Mouse (Mus musculus): Measurements from ENCODE around the gene Fam114a1.

Fam114a1 gene

GRCm38 (mm10) chr5:65057596-65057995 lies 87.7 kb downstream of the Fam114a1 start:
- in situ Hi-C loops (cut with MboI), result no loop called here

GRCm38 (mm10) chr5:65059806-65060205 lies 89.9 kb downstream of the Fam114a1 start:
- in situ Hi-C loops (cut with MboI), result no loop called here

- in situ Hi-C loops (cut with MboI), result no loop called here
These were observed 92.4 kb downstream of the Fam114a1 start for GRCm38 (mm10) chr5:65062236-65062635.

GRCm38 (mm10) chr5:65063266-65063665 lies 93.4 kb downstream of the Fam114a1 start:
- in situ Hi-C loops (cut with MboI), result no loop called here

GRCm38 (mm10) chr5:65068166-65068565 lies 98.3 kb downstream of the Fam114a1 start:
- in situ Hi-C loops (cut with MboI), result no loop called here

GRCm38 (mm10) chr5:65069872-65070271 lies 100.0 kb downstream of the Fam114a1 start:
- in situ Hi-C loops (cut with MboI), result no loop called here

- in situ Hi-C loops (cut with MboI), result no loop called here
These were observed 101.8 kb downstream of the Fam114a1 start for GRCm38 (mm10) chr5:65071689-65072118.

GRCm38 (mm10) chr5:65073247-65073646 lies 103.4 kb downstream of the Fam114a1 start:
- in situ Hi-C loops (cut with MboI), result no loop called here

GRCm38 (mm10) chr5:65074693-65075092 lies 104.8 kb downstream of the Fam114a1 start:
- in situ Hi-C loops (cut with MboI), result no loop called here

- in situ Hi-C loops (cut with MboI), result no loop called here
These were observed 106.2 kb downstream of the Fam114a1 start for GRCm38 (mm10) chr5:65076087-65076486.

- in situ Hi-C loops (cut with MboI), result no loop called here
These were observed 106.9 kb downstream of the Fam114a1 start for GRCm38 (mm10) chr5:65076748-65077147.

- in situ Hi-C loops (cut with MboI), result no loop called here
These were observed 108.2 kb downstream of the Fam114a1 start for GRCm38 (mm10) chr5:65078081-65078480.

- in situ Hi-C loops (cut with MboI), result no loop called here
These were observed 110.0 kb downstream of the Fam114a1 start for GRCm38 (mm10) chr5:65079881-65080280.

GRCm38 (mm10) chr5:65081836-65082235 lies 112.0 kb downstream of the Fam114a1 start:
- in situ Hi-C loops (cut with MboI), result no loop called here

GRCm38 (mm10) chr5:65086522-65086921 lies 116.7 kb downstream of the Fam114a1 start:
- in situ Hi-C loops (cut with MboI), result no loop called here

GRCm38 (mm10) chr5:65089707-65090106 lies 119.8 kb downstream of the Fam114a1 start:
- in situ Hi-C loops (cut with MboI), result no loop called here

- in situ Hi-C loops (cut with MboI), result no loop called here
These were observed 121.5 kb downstream of the Fam114a1 start for GRCm38 (mm10) chr5:65091184-65091858.
